Mouse (Mus musculus) brain, adult 2 months (tissue): ENCODE measurements around the gene Ppp1r14d.

ENCODE experiments used
- DNase-seq: peaks from one replicate; pipeline ENCODE4 v3.0.0; 2011; ENCODE audit warnings: low read depth, low spot score

Gene Ppp1r14d

GRCm38 (mm10) chr2:119237210-119237870, 7.6 kb upstream of the Ppp1r14d start, which contains the start of gene Spint1:
Gene Spint1 (plus strand): TSS chr2:119237362.
- no peak for DNase-seq

GRCm38 (mm10) chr2:119236682-119237209, 7.0 kb upstream of the Ppp1r14d start:
- no peak for DNase-seq

GRCm38 (mm10) chr2:119209176-119209507, 20.6 kb downstream of the Ppp1r14d start:
- DNase-seq: no peak

- DNase-seq: peak; percentile 99
Observed at GRCm38 (mm10) chr2:119208344-119209175, 21.1 kb downstream of the Ppp1r14d start, which contains the start of the genes Zfyve19 and Dnajc17. Gene Zfyve19 (plus strand): TSS chr2:119208617. Gene Dnajc17 (minus strand): TSS chr2:119208795.

GRCm38 (mm10) chr2:119207961-119208343, 21.8 kb downstream of the Ppp1r14d start:
- no peak for DNase-seq

- DNase-seq: no peak
Observed at GRCm38 (mm10) chr2:119203871-119204460, 25.7 kb downstream of the Ppp1r14d start.

- DNase-seq: no peak
Observed at GRCm38 (mm10) chr2:119202914-119203453, 26.7 kb downstream of the Ppp1r14d start.

GRCm38 (mm10) chr2:119198934-119199333, 30.8 kb downstream of the Ppp1r14d start:
- no peak for DNase-seq

GRCm38 (mm10) chr2:119198049-119198448, 31.7 kb downstream of the Ppp1r14d start:
- no peak for DNase-seq

GRCm38 (mm10) chr2:119197493-119197892, 32.2 kb downstream of the Ppp1r14d start:
- DNase-seq: no peak

- DNase-seq: no peak
Observed at GRCm38 (mm10) chr2:119196316-119197108, 33.2 kb downstream of the Ppp1r14d start.

- DNase-seq: peak; percentile 35
Observed at GRCm38 (mm10) chr2:119194140-119194539, 35.6 kb downstream of the Ppp1r14d start.

- DNase-seq: no peak
Observed at GRCm38 (mm10) chr2:119190969-119191368, 38.7 kb downstream of the Ppp1r14d start.

GRCm38 (mm10) chr2:119189029-119189710, 40.5 kb downstream of the Ppp1r14d start:
- DNase-seq: peak; percentile 89

GRCm38 (mm10) chr2:119182914-119183313, 46.8 kb downstream of the Ppp1r14d start:
- no peak for DNase-seq

GRCm38 (mm10) chr2:119177384-119177939, 52.2 kb downstream of the Ppp1r14d start:
- DNase-seq: no peak

GRCm38 (mm10) chr2:119176761-119177160, 52.9 kb downstream of the Ppp1r14d start:
- no peak for DNase-seq

- DNase-seq: no peak
Observed at GRCm38 (mm10) chr2:119175614-119176013, 54.1 kb downstream of the Ppp1r14d start.

GRCm38 (mm10) chr2:119174866-119175265, 54.8 kb downstream of the Ppp1r14d start:
- no peak for DNase-seq

- peak; percentile 63 for DNase-seq
Observed at GRCm38 (mm10) chr2:119173991-119174651, 55.6 kb downstream of the Ppp1r14d start, which contains the start of gene Gm14137. Gene Gm14137 (plus strand): TSS chr2:119174509.
